Mouse (Mus musculus): ENCODE results near the gene Gm27029. TPM values are rescaled to one million over a fixed set of nuclear protein-coding genes. Genes with fewer than 3 reads are reported as not detected.
A peak's percentile ranks its signal among the peaks of the same experiment; 100 is the strongest.
"Not testable (repeated sequence)": the region's sequence is repeated elsewhere in the genome, so short reads cannot be mapped to it uniquely, and the experiment has no call there.

The Gm27029 gene
- polyA plus RNA-seq (2015; fragmentation: Nextera tagmentation; extraction: Ambion mirVana), result 3.7 TPM in 2 replicates

DNA sequence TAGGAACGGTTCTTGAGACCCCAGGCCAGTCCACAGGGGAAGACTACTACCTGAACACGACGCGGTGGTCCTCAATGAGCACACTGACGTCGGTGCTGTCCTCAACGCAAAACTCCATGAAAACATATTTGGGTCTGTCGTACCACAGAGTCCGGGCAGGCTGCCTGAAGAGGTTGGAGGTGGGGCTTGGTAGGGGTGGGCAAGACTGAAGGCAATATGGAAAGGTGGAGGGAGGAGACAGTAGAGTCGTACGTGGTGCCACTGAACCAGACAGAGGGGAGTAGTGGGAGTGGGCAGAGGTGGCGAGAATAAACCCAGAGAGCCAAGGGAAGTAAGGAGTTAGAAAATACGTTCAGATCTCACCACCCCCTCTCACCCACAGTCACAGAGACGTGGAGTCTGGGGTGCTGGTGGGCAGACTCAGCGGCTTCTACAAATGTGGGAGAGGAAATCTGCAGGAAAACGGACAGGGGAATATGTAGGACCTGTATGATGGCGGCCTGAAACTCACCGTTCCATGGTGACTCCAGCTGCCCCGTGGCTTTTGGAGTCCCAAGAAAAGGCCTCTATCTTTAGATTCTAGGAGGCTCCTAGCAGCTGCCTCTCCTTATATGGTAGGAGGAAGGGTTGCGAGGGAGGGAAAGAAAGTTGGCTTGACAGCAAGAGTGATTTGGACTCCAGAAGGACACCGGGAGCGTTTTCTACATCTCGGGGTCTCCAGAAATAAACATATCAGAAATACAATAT, at the start of gene Gm27029:
Gm27029 (minus strand) TSS at position 692 of the 747 bp plus-strand sequence.
- Histone ChIP-seq H3K9ac (peak within 1 kb of the TSS; percentile 88), H3K27ac (peak within 1 kb of the TSS; percentile 82), H3K9me3 (replicated peaks) (no peaks in the 10 kb centered on the region), H3K4me1 (replicated peaks) (peaks cover 43% of the 10 kb centered on the region), H3K4me3 (replicated peaks) (peak within 1 kb of the TSS; percentile 96), H3K27me3 (no peaks in the 10 kb centered on the region), H3K4me2 (peak within 1 kb of the TSS; percentile 94), H3K36me3 (peaks cover 2% of the 10 kb centered on the region; the same call in 1 of the 2 replicates)
- WGBS (ENCODE audit: insufficient replicate concordance), result 9% methylated on average over 23 of the region's 23 CpGs
- DNase-seq, result no peak
- ATAC-seq (ENCODE audit: low read depth), result 0 out of 2 replicates have a peak, but pooled peaks have one; percentile 9

- DNase-seq, result no peak
- WGBS (ENCODE audit: insufficient replicate concordance), result 73% methylated on average over 5 of the region's 5 CpGs
These were observed 49.7 kb upstream of the Gm27029 start for GRCm38 (mm10) chr11:101474298-101474697.

DNA sequence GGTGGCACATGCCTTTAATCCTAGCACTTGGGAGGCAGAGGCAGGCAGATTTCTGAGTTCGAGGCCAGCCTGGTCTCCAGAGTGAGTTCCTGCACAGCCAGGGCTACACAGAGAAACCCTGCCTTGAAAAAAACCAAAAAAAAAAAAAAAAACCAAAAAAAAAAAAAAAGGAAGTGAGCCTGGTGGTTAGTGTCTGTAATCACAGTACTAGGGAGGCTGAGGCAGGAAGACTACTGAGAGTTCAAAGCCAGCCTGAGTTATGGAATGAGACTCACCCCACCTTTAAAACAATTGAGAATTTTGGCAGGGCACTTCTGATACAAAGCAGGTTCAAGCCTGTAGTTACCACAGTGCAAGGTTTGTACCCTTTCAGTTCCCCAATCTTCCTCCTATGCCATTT, 49.1 kb upstream of the Gm27029 start:
- not testable (repeated sequence) for ATAC-seq (ENCODE audit: low read depth); H3K4me1 ChIP-seq (replicated peaks)
- WGBS (ENCODE audit: insufficient replicate concordance), result 54% methylated on average over 1 of the region's 1 CpGs

More at GRCm38 (mm10) chr11:101474298-101474697, 49.7 kb upstream of the Gm27029 start:
- Histone ChIP-seq H3K4me1 (replicated peaks) (peaks cover 8% of the 10 kb centered on the region), H3K9me3 (replicated peaks) (no peaks in the 10 kb centered on the region), H3K4me3 (replicated peaks) (no peak overlapping the region), H3K27ac (no peak overlapping the region), H3K27me3 (peaks cover 36% of the 10 kb centered on the region), H3K4me2 (no peak overlapping the region), H3K9ac (no peak overlapping the region), H3K36me3 (no peaks in the 10 kb centered on the region)
- no peak for ATAC-seq (ENCODE audit: low read depth)

DNA sequence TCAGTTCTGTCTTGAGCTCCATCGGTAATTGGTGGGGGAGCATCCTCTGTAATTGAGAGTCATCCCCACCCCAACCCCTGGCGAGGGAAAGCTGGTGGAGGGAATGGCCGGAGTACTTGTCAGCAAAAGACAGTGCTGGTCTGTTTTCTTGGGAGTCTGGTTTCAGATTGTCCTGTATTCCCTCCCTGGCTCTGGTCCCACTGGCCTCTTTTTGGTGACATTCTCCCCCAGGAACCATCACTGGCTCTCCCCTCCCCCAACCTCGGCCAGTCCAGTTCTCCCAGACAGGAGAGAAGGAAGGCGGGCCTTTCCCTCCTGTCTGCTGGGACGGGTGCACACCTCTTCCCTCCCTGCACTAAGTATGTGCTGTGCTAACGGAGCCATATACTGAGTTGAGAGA, 47.7 kb upstream of the Gm27029 start:
- ATAC-seq (ENCODE audit: low read depth) (no peak), DNase-seq (no peak)
- H3K4me3 ChIP-seq (replicated peaks), result no peak overlapping the region
- H3K27me3 ChIP-seq, result peaks cover 51% of the 10 kb centered on the region
- H3K36me3 ChIP-seq, result no peaks in the 10 kb centered on the region
- no peak overlapping the region for H3K27ac ChIP-seq
- H3K9me3 ChIP-seq (replicated peaks), result no peaks in the 10 kb centered on the region
- 57% methylated on average over 7 of the region's 7 CpGs for WGBS (ENCODE audit: insufficient replicate concordance)
- H3K4me2 ChIP-seq, result no peak overlapping the region
- no peak overlapping the region for H3K9ac ChIP-seq
- peaks cover 23% of the 10 kb centered on the region for H3K4me1 ChIP-seq (replicated peaks)

More for the DNA sequence above, 49.1 kb upstream of the Gm27029 start:
- H3K4me3 ChIP-seq (replicated peaks); DNase-seq; H3K36me3 ChIP-seq; H3K4me2 ChIP-seq; H3K9me3 ChIP-seq (replicated peaks); H3K27ac ChIP-seq; H3K9ac ChIP-seq: not testable (repeated sequence)
- H3K27me3 ChIP-seq, result peaks cover 38% of the 10 kb centered on the region

DNA sequence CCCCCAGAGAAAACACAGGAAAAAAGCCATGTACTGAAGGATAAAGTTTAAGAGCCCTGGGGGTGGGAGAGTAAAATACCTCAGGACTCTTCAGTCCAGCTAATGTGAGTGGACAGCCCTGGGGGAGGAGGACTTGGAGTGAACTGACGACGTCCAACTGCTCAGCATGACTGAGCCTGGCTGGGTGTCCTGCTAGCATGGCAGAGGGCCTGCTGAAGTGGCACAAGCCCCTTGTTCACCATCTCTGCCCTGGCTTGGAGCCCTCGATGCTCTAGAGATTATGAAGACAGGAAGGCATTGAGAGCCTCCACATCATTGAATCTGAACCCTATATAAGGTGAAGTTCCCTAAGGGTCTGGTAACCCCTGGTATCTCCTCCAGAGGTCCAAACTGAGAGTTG, 47.3 kb upstream of the Gm27029 start:
- Histone ChIP-seq H3K27ac (no peak overlapping the region), H3K4me1 (replicated peaks) (peaks cover 27% of the 10 kb centered on the region), H3K36me3 (no peaks in the 10 kb centered on the region), H3K4me2 (no peak overlapping the region), H3K9me3 (replicated peaks) (no peaks in the 10 kb centered on the region), H3K27me3 (peaks cover 55% of the 10 kb centered on the region), H3K4me3 (replicated peaks) (no peak overlapping the region), H3K9ac (no peak overlapping the region)
- ATAC-seq (ENCODE audit: low read depth), result no peak
- no peak for DNase-seq
- WGBS (ENCODE audit: insufficient replicate concordance), result 57% methylated on average over 3 of the region's 3 CpGs

- Histone ChIP-seq H3K4me3 (replicated peaks) (no peak overlapping the region), H3K27ac (no peak overlapping the region), H3K4me2 (no peak overlapping the region), H3K27me3 (peaks cover 73% of the 10 kb centered on the region), H3K9me3 (replicated peaks) (no peaks in the 10 kb centered on the region), H3K4me1 (replicated peaks) (peaks cover 44% of the 10 kb centered on the region), H3K36me3 (no peaks in the 10 kb centered on the region), H3K9ac (no peak overlapping the region)
- ATAC-seq (ENCODE audit: low read depth), result no peak
- no peak for DNase-seq
- WGBS (ENCODE audit: insufficient replicate concordance), result 65% methylated on average over 7 of the region's 7 CpGs
These were observed 45.6 kb upstream of the Gm27029 start for GRCm38 (mm10) chr11:101470206-101470605.

GRCm38 (mm10) chr11:101469155-101469554, 44.6 kb upstream of the Gm27029 start:
- Histone ChIP-seq H3K36me3 (no peaks in the 10 kb centered on the region), H3K4me2 (peak overlapping the region; percentile 98), H3K9me3 (replicated peaks) (no peaks in the 10 kb centered on the region), H3K4me3 (replicated peaks) (peak overlapping the region; percentile 74; the same call in 1 of the 2 replicates), H3K4me1 (replicated peaks) (peaks cover 54% of the 10 kb centered on the region), H3K27me3 (peaks cover 83% of the 10 kb centered on the region), H3K9ac (peak overlapping the region; percentile 75; the same call in 1 of the 2 replicates), H3K27ac (no peak overlapping the region)
- ATAC-seq (ENCODE audit: low read depth) (no peak), DNase-seq (no peak)
- 54% methylated on average over 4 of the region's 4 CpGs for WGBS (ENCODE audit: insufficient replicate concordance)

GRCm38 (mm10) chr11:101468731-101469130, 44.1 kb upstream of the Gm27029 start:
- H3K9ac ChIP-seq, result peak overlapping the region; percentile 75
- DNase-seq, result no peak
- peak overlapping the region; percentile 74 for H3K4me3 ChIP-seq (replicated peaks)
- no peak for ATAC-seq (ENCODE audit: low read depth)
- H3K9me3 ChIP-seq (replicated peaks), result no peaks in the 10 kb centered on the region
- no peaks in the 10 kb centered on the region for H3K36me3 ChIP-seq
- no peak overlapping the region for H3K27ac ChIP-seq
- H3K27me3 ChIP-seq, result peaks cover 87% of the 10 kb centered on the region
- 7% methylated on average over 13 of the region's 13 CpGs for WGBS (ENCODE audit: insufficient replicate concordance)
- peaks cover 59% of the 10 kb centered on the region for H3K4me1 ChIP-seq (replicated peaks)
- peak overlapping the region; percentile 98 for H3K4me2 ChIP-seq

- no peak; the same call in 1 of the 2 replicates for ATAC-seq (ENCODE audit: low read depth)
- Histone ChIP-seq H3K27me3 (peaks cover 90% of the 10 kb centered on the region), H3K4me2 (peak overlapping the region; percentile 98), H3K4me1 (replicated peaks) (peaks cover 63% of the 10 kb centered on the region), H3K36me3 (no peaks in the 10 kb centered on the region), H3K9me3 (replicated peaks) (no peaks in the 10 kb centered on the region), H3K9ac (peak overlapping the region; percentile 75), H3K4me3 (replicated peaks) (peak overlapping the region; percentile 74), H3K27ac (no peak overlapping the region)
- DNase-seq, result no peak
- 1% methylated on average over 31 of the region's 31 CpGs for WGBS (ENCODE audit: insufficient replicate concordance)
These were observed 43.7 kb upstream of the Gm27029 start for GRCm38 (mm10) chr11:101468263-101468688.

DNA sequence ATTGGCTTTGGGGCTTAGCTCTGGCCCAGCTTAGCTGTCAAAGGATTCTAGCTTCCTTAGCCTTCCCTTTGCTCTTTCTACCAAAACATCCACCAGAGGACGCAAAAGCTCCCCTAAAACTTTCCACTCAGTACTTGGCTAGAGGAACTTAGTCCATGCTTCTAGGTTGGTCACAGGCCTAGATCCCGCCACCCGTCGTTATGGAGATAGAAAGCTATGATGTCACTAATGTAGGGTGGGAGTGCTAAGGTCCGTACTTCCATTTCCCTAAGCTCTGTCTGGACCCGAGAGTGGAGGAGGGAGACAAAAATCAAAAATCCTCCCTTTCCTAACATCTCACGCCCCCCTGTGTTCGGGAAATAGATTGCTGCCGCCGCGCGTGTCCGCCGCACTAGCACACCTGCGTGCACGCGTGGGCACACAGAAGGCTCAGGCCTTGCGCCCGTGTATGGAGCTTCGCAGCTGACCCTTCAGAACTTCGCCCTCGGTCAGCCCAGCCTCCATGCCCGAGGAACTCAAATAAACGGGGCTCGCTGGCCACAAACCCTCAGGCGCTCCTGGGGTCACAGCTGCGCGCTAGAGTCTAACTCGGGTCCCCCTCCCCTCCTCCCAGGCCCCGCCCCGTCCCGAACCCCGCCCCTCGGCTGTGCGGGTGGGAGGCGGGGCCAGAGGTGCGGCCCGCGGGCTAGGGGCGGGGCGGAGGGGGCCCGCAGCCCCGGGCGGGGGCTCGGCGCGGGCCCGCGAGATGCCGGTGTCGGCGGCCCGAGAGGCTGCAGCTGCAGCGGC, 43.1 kb upstream of the Gm27029 start:
- Histone ChIP-seq H3K9ac (peak overlapping the region; percentile 75), H3K27ac (no peak overlapping the region; the same call in 1 of the 2 replicates), H3K4me1 (replicated peaks) (peaks cover 69% of the 10 kb centered on the region), H3K4me2 (peak overlapping the region; percentile 98), H3K27me3 (peaks cover 88% of the 10 kb centered on the region), H3K4me3 (replicated peaks) (peak overlapping the region; percentile 74), H3K9me3 (replicated peaks) (no peaks in the 10 kb centered on the region), H3K36me3 (no peaks in the 10 kb centered on the region)
- WGBS (ENCODE audit: insufficient replicate concordance), result under 1% methylated on average over 41 of the region's 54 CpGs
- ATAC-seq (ENCODE audit: low read depth), result peak; percentile 66
- DNase-seq, result peak; percentile 48

DNA sequence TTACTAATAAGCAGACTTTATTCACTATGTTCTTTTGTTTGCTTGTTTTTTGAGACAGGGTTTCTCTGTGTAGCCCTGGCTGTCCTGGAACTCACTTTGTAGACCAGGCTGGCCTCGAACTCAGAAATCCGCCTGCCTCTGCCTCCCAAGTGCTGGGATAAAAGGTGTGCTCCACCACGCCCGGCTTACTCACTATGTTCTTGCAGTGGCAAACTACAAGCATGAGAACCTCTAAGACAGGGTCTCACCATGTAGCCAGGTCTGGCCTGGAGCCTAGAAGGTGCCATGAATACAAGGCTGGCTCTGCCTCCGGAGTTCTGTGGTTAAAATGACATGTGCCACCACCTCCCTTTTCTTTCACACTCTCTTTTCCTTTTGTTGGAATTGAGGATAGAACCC, 42.0 kb upstream of the Gm27029 start:
- H3K27ac ChIP-seq; ATAC-seq (ENCODE audit: low read depth); H3K9ac ChIP-seq; H3K9me3 ChIP-seq (replicated peaks); H3K36me3 ChIP-seq; DNase-seq: not testable (repeated sequence)
- H3K4me2 ChIP-seq, result peak overlapping the region; percentile 97
- peaks cover 79% of the 10 kb centered on the region for H3K27me3 ChIP-seq
- H3K4me1 ChIP-seq (replicated peaks), result peaks cover 73% of the 10 kb centered on the region
- H3K4me3 ChIP-seq (replicated peaks), result peak overlapping the region; percentile 69
- 49% methylated on average over 5 of the region's 5 CpGs for WGBS (ENCODE audit: insufficient replicate concordance)
